Mouse (Mus musculus) neural tube, embryonic 12.5 days (tissue): ENCODE measurements around the gene Akr1b8. TPM values are rescaled to one million over a fixed set of nuclear protein-coding genes. Genes with fewer than 3 reads are reported as not detected.

Source experiments
- ATAC-seq: fragments of 200-750 bp; cut with Nextera tagmentation; 2 replicates; pipeline ENCODE4 v1.8.0; 2017; ENCODE audit warnings: low read depth, mild to moderate bottlenecking, moderate TSS enrichment, moderate library complexity; ENCODE audit not compliant: low FRiP score
- H3K27ac ChIP-seq: fragments of 300-500 bp; sonication (generic); 2 replicates; pipeline ENCODE4 v1.5.1; 2016
- H3K27me3 ChIP-seq: fragments of 300-500 bp; sonication (generic); replicated peaks from 2 replicates; pipeline ENCODE4 v1.6.1; 2016; ENCODE audit warnings: mild to moderate bottlenecking
- H3K36me3 ChIP-seq: fragments of 300-500 bp; sonication (generic); 2 replicates; pipeline ENCODE4 v1.6.1; 2016; ENCODE audit warnings: mild to moderate bottlenecking
- H3K4me1 ChIP-seq: fragments of 300-500 bp; sonication (generic); 2 replicates; pipeline ENCODE4 v1.6.1; 2016
- H3K4me2 ChIP-seq: fragments of 300-500 bp; sonication (generic); replicated peaks from 2 replicates; pipeline ENCODE4 v1.6.1; 2016; ENCODE audit warnings: mild to moderate bottlenecking
- H3K4me3 ChIP-seq: fragments of 300-500 bp; sonication (generic); 2 replicates; pipeline ENCODE4 v1.5.1; 2016
- H3K9ac ChIP-seq: fragments of 300-500 bp; sonication (generic); 2 replicates; pipeline ENCODE4 v1.6.1; 2016; ENCODE audit warnings: mild to moderate bottlenecking
- H3K9me3 ChIP-seq: fragments of 300-500 bp; sonication (generic); 2 replicates; pipeline ENCODE4 v1.6.1; 2016; ENCODE audit warnings: mild to moderate bottlenecking
- WGBS: fragments of 180-500 bp; shearing (Covaris S2); methylation state at CpG from one replicate; pipeline ENCODE4 v1.1.7; 2016; 5-methylcytosine and 5-hydroxymethylcytosine counted together
- polyA plus RNA-seq: library from polyadenylated mRNA; unstranded; fragments of >200 nt; fragmentation: Nextera tagmentation; extraction: Ambion mirVana; gene quantifications from 2 replicates; pipeline ENCODE4 v1.2.1, GENCODE M21; 2016

The Akr1b8 gene
- 20.2 TPM in 2 replicates for polyA plus RNA-seq

- H3K4me3 ChIP-seq, result peak within 1 kb of the TSS; percentile 0; the same call in 1 of the 2 replicates
- H3K4me2 ChIP-seq, result peak within 1 kb of the TSS; percentile 48
- 16% methylated on average over 16 of the region's 16 CpGs for WGBS
- H3K36me3 ChIP-seq, result no peaks in the 10 kb centered on the region
- peaks cover 12% of the 10 kb centered on the region for H3K4me1 ChIP-seq
- 0 out of 2 replicates have a peak within 1 kb of the TSS, but pooled peaks have one; percentile 14 for H3K9ac ChIP-seq
- peak; percentile 72; the same call in 1 of the 2 replicates for ATAC-seq
- H3K9me3 ChIP-seq, result no peaks in the 10 kb centered on the region
- H3K27ac ChIP-seq, result no peak within 1 kb of the TSS
- no peaks in the 10 kb centered on the region for H3K27me3 ChIP-seq
Observed at GRCm38 (mm10) chr6:34353658-34354353, at the start of gene Akr1b8. Gene Akr1b8, plus strand, starts transcription at chr6:34354119.

- H3K9ac ChIP-seq, result no peak overlapping the region
- no peak overlapping the region for H3K4me3 ChIP-seq
- no peak for ATAC-seq
- no peaks in the 10 kb centered on the region for H3K27me3 ChIP-seq
- H3K36me3 ChIP-seq, result peaks cover 28% of the 10 kb centered on the region
- H3K4me1 ChIP-seq, result no peaks in the 10 kb centered on the region
- no peak overlapping the region for H3K27ac ChIP-seq
- no peak overlapping the region for H3K4me2 ChIP-seq
- no peaks in the 10 kb centered on the region for H3K9me3 ChIP-seq
- WGBS, result 81% methylated on average over 10 of the region's 10 CpGs
Observed at GRCm38 (mm10) chr6:34304675-34305241, 49.2 kb upstream of the Akr1b8 start.

GRCm38 (mm10) chr6:34306797-34307196 lies 47.1 kb upstream of the Akr1b8 start:
- no peak overlapping the region for H3K27ac ChIP-seq
- ATAC-seq, result no peak
- no peak overlapping the region for H3K4me3 ChIP-seq
- WGBS, result 88% methylated on average over 6 of the region's 6 CpGs
- H3K4me2 ChIP-seq, result no peak overlapping the region
- H3K4me1 ChIP-seq, result no peaks in the 10 kb centered on the region
- peaks cover 39% of the 10 kb centered on the region for H3K36me3 ChIP-seq
- no peaks in the 10 kb centered on the region for H3K27me3 ChIP-seq
- H3K9me3 ChIP-seq, result no peaks in the 10 kb centered on the region
- H3K9ac ChIP-seq, result no peak overlapping the region

GRCm38 (mm10) chr6:34309526-34309925 lies 44.4 kb upstream of the Akr1b8 start:
- H3K4me3 ChIP-seq, result no peak overlapping the region
- no peaks in the 10 kb centered on the region for H3K4me1 ChIP-seq
- no peak overlapping the region for H3K9ac ChIP-seq
- H3K9me3 ChIP-seq, result no peaks in the 10 kb centered on the region
- WGBS, result 93% methylated on average over 6 of the region's 6 CpGs
- no peak overlapping the region for H3K27ac ChIP-seq
- ATAC-seq, result no peak
- peaks cover 35% of the 10 kb centered on the region for H3K36me3 ChIP-seq
- H3K4me2 ChIP-seq, result no peak overlapping the region
- no peaks in the 10 kb centered on the region for H3K27me3 ChIP-seq

- Histone ChIP-seq H3K4me1 (no peaks in the 10 kb centered on the region), H3K9me3 (no peaks in the 10 kb centered on the region), H3K9ac (no peak overlapping the region), H3K4me2 (no peak overlapping the region), H3K4me3 (no peak overlapping the region), H3K27me3 (no peaks in the 10 kb centered on the region), H3K36me3 (peaks cover 35% of the 10 kb centered on the region), H3K27ac (no peak overlapping the region)
- ATAC-seq, result no peak
- 95% methylated on average over 11 of the region's 11 CpGs for WGBS
Observed at GRCm38 (mm10) chr6:34310023-34310595, 43.8 kb upstream of the Akr1b8 start.

- Histone ChIP-seq H3K9me3 (no peaks in the 10 kb centered on the region), H3K9ac (no peak overlapping the region), H3K27ac (no peak overlapping the region), H3K4me2 (no peak overlapping the region), H3K27me3 (no peaks in the 10 kb centered on the region), H3K4me1 (peaks cover 9% of the 10 kb centered on the region), H3K36me3 (peaks cover 24% of the 10 kb centered on the region), H3K4me3 (no peak overlapping the region)
- ATAC-seq, result no peak
- 81% methylated on average over 9 of the region's 9 CpGs for WGBS
Observed at GRCm38 (mm10) chr6:34313386-34313785, 40.5 kb upstream of the Akr1b8 start.

- Histone ChIP-seq H3K27me3 (no peaks in the 10 kb centered on the region), H3K4me1 (peaks cover 9% of the 10 kb centered on the region), H3K36me3 (peaks cover 19% of the 10 kb centered on the region), H3K27ac (no peak overlapping the region), H3K9me3 (no peaks in the 10 kb centered on the region), H3K4me3 (no peak overlapping the region), H3K9ac (no peak overlapping the region), H3K4me2 (no peak overlapping the region)
- 95% methylated on average over 2 of the region's 2 CpGs for WGBS
- ATAC-seq, result no peak
Observed at GRCm38 (mm10) chr6:34313921-34314320, 40.0 kb upstream of the Akr1b8 start.

- H3K27ac ChIP-seq, result no peak within 1 kb of the TSS
- peak within 1 kb of the TSS; percentile 69 for H3K9ac ChIP-seq
- no peaks in the 10 kb centered on the region for H3K27me3 ChIP-seq
Observed at GRCm38 (mm10) chr6:34316854-34317771, 36.8 kb upstream of the Akr1b8 start, which contains the start of gene Akr1b3. Gene Akr1b3, minus strand, starts transcription at chr6:34317478.

GRCm38 (mm10) chr6:34318172-34318571 lies 35.7 kb upstream of the Akr1b8 start:
- 64% methylated on average over 5 of the region's 5 CpGs for WGBS
- H3K4me3 ChIP-seq, result no peak overlapping the region

More at GRCm38 (mm10) chr6:34316854-34317771, 36.8 kb upstream of the Akr1b8 start, which contains the start of gene Akr1b3:
- Histone ChIP-seq H3K36me3 (no peaks in the 10 kb centered on the region), H3K9me3 (no peaks in the 10 kb centered on the region), H3K4me1 (peaks cover 9% of the 10 kb centered on the region), H3K4me2 (peak within 1 kb of the TSS; percentile 90), H3K4me3 (peak within 1 kb of the TSS; percentile 72)
- peak; percentile 99 for ATAC-seq
- WGBS, result under 1% methylated on average over 60 of the region's 60 CpGs

GRCm38 (mm10) chr6:34318636-34319035 lies 35.3 kb upstream of the Akr1b8 start:
- Histone ChIP-seq H3K9me3 (no peaks in the 10 kb centered on the region), H3K4me2 (no peak overlapping the region), H3K27ac (no peak overlapping the region), H3K36me3 (no peaks in the 10 kb centered on the region), H3K4me1 (peaks cover 9% of the 10 kb centered on the region), H3K9ac (no peak overlapping the region), H3K27me3 (no peaks in the 10 kb centered on the region), H3K4me3 (no peak overlapping the region)
- ATAC-seq, result no peak
- WGBS, result 86% methylated on average over 6 of the region's 6 CpGs

More at GRCm38 (mm10) chr6:34318172-34318571, 35.7 kb upstream of the Akr1b8 start:
- Histone ChIP-seq H3K27me3 (no peaks in the 10 kb centered on the region), H3K36me3 (no peaks in the 10 kb centered on the region), H3K9ac (no peak overlapping the region), H3K4me2 (no peak overlapping the region), H3K9me3 (no peaks in the 10 kb centered on the region), H3K27ac (no peak overlapping the region), H3K4me1 (peaks cover 9% of the 10 kb centered on the region)
- no peak for ATAC-seq

GRCm38 (mm10) chr6:34322121-34322520 lies 31.8 kb upstream of the Akr1b8 start:
- Histone ChIP-seq H3K27me3 (no peaks in the 10 kb centered on the region), H3K4me3 (no peak overlapping the region), H3K9ac (no peak overlapping the region), H3K4me2 (no peak overlapping the region), H3K9me3 (no peaks in the 10 kb centered on the region), H3K36me3 (no peaks in the 10 kb centered on the region), H3K4me1 (no peaks in the 10 kb centered on the region), H3K27ac (no peak overlapping the region)
- WGBS, result 96% methylated on average over 7 of the region's 7 CpGs
- ATAC-seq, result no peak
